Mouse (Mus musculus): ENCODE results near the gene Mybphl. TPM values are rescaled to one million over a fixed set of nuclear protein-coding genes. Genes with fewer than 3 reads are reported as not detected.

Mybphl gene
- 8.3 and 16.6 TPM in 2 replicates for polyA plus RNA-seq (2012; rRNA removed)

DNA sequence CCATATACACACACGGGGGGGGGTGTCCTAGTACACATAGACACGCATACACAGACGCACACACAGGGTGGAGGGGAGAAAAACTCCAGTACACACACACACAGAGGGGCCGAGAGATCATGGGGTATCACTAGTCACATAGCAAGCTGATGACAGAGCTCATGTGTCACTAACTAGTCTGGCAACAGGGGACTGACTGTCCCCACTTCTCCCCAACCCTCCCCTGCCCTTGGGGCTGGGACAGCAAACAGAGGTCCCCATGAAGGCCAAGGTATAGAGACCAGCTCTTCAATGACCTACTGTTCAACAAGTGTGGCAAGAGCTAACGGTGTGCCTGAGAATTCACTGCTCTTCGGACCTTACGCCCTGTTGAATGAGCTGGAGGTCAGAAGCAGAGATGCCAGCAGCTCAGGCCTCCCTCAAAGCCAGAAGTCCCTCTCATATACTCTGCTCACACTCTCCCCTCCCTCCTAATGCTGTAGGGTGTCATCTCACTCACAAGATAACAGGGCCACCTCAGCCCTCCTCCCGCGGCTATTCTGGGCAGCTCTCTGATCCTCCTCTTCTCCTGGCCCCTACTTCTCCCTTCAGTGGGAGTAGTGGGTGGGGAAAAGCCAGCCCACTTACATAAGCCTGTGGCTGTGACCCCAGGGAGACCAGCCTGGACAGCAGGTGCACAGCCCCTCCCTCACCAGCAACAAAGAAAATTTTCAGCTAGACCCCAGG, at the start of gene Mybphl:
TSS of gene Mybphl (plus strand) at position 642 of the 726 bp plus-strand sequence.
- Histone ChIP-seq H3K36me3 (ENCODE audit: control insufficient read depth, insufficient read depth, low read length) (no peaks in the 10 kb centered on the region), H3K4me1 (replicated peaks; ENCODE audit: control insufficient read depth, insufficient read depth, low read length) (no peaks in the 10 kb centered on the region), H3K4me3 (ENCODE audit: control insufficient read depth, insufficient read depth, low read length) (no peak within 1 kb of the TSS), H3K27ac (ENCODE audit: control insufficient read depth, insufficient read depth, low read length) (no peak within 1 kb of the TSS), H3K27me3 (ENCODE audit: control insufficient read depth, insufficient read depth, low read length) (no peaks in the 10 kb centered on the region)
- WGBS: 84% methylated on average over 9 of the region's 9 CpGs
- no peak for DNase-seq
- TF ChIP-seq POLR2A (IDR thresholded peaks at IDR 0.05; ENCODE audit: control insufficient read depth, extremely low read depth, insufficient read depth, low read length, poor library complexity): no peak
- TF ChIP-seq CTCF (IDR thresholded peaks at IDR 0.05; ENCODE audit: borderline replicate concordance, control insufficient read depth, extremely low read depth, insufficient read depth, low read length, poor library complexity): no peak

DNA sequence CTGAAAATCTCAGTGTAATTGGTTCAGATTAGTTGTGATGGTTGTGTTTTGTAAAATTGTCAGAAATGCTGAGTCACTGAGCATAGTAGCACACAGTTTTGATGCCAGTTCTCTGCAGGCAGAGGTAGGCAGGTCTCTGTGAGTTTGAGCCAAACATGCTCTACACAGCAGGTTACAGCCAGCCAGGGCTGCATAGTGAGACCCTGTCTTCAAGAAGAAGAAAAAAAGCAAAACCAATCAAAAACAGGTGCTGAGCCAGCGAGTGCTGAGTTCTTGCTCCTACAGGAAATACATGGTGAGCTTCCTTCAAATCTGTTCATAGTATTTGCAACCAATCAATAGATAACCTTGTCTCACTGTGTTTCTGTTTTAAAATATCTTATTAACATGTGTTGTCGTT, 46.2 kb upstream of the Mybphl start:
- 85% methylated on average over 2 of the region's 2 CpGs for WGBS
- no peak overlapping the region for H3K27ac ChIP-seq (ENCODE audit: control insufficient read depth, insufficient read depth, low read length)
- TF ChIP-seq POLR2A (IDR thresholded peaks at IDR 0.05; ENCODE audit: control insufficient read depth, extremely low read depth, insufficient read depth, low read length, poor library complexity) (no peak), CTCF (IDR thresholded peaks at IDR 0.05; ENCODE audit: borderline replicate concordance, control insufficient read depth, extremely low read depth, insufficient read depth, low read length, poor library complexity) (no peak)
- H3K36me3 ChIP-seq (ENCODE audit: control insufficient read depth, insufficient read depth, low read length): no peaks in the 10 kb centered on the region
- H3K27me3 ChIP-seq (ENCODE audit: control insufficient read depth, insufficient read depth, low read length): no peaks in the 10 kb centered on the region
- no peak overlapping the region for H3K4me3 ChIP-seq (ENCODE audit: control insufficient read depth, insufficient read depth, low read length)
- DNase-seq: no peak
- H3K4me1 ChIP-seq (replicated peaks; ENCODE audit: control insufficient read depth, insufficient read depth, low read length): no peaks in the 10 kb centered on the region

GRCm38 (mm10) chr3:108321671-108322070, 43.0 kb upstream of the Mybphl start:
- Histone ChIP-seq H3K36me3 (ENCODE audit: control insufficient read depth, insufficient read depth, low read length) (no peaks in the 10 kb centered on the region), H3K27me3 (ENCODE audit: control insufficient read depth, insufficient read depth, low read length) (no peaks in the 10 kb centered on the region), H3K4me1 (replicated peaks; ENCODE audit: control insufficient read depth, insufficient read depth, low read length) (no peaks in the 10 kb centered on the region), H3K4me3 (ENCODE audit: control insufficient read depth, insufficient read depth, low read length) (no peak overlapping the region), H3K27ac (ENCODE audit: control insufficient read depth, insufficient read depth, low read length) (no peak overlapping the region)
- WGBS: 96% methylated on average over 4 of the region's 4 CpGs
- no peak for DNase-seq
- no peak for TF ChIP-seq CTCF (IDR thresholded peaks at IDR 0.05; ENCODE audit: borderline replicate concordance, control insufficient read depth, extremely low read depth, insufficient read depth, low read length, poor library complexity)
- TF ChIP-seq POLR2A (IDR thresholded peaks at IDR 0.05; ENCODE audit: control insufficient read depth, extremely low read depth, insufficient read depth, low read length, poor library complexity): no peak

DNA sequence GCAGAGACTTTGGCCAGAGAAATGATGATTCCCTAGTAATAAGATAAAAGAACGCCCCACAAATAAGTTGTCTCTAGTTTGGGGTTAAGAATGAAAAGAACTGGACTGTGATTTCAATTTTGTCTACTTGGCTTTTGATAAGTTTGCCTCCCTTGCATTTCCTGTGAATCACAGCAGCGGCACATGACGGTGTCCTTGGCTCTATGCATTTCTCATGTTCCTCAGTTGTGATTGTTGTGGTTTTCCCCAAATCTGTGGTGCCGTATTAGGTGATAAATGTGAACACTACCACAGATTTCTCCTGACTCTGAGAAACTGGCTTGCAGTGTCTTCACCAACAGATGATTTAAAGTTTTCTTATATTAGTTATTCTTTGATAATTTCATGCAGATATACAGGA, 42.6 kb upstream of the Mybphl start:
- Histone ChIP-seq H3K4me1 (replicated peaks; ENCODE audit: control insufficient read depth, insufficient read depth, low read length) (no peaks in the 10 kb centered on the region), H3K4me3 (ENCODE audit: control insufficient read depth, insufficient read depth, low read length) (no peak overlapping the region), H3K36me3 (ENCODE audit: control insufficient read depth, insufficient read depth, low read length) (no peaks in the 10 kb centered on the region), H3K27me3 (ENCODE audit: control insufficient read depth, insufficient read depth, low read length) (no peaks in the 10 kb centered on the region), H3K27ac (ENCODE audit: control insufficient read depth, insufficient read depth, low read length) (no peak overlapping the region)
- TF ChIP-seq CTCF (IDR thresholded peaks at IDR 0.05; ENCODE audit: borderline replicate concordance, control insufficient read depth, extremely low read depth, insufficient read depth, low read length, poor library complexity) (no peak), POLR2A (IDR thresholded peaks at IDR 0.05; ENCODE audit: control insufficient read depth, extremely low read depth, insufficient read depth, low read length, poor library complexity) (no peak)
- 52% methylated on average over 4 of the region's 4 CpGs for whole genome bisulfite sequencing
- no peak for DNase-seq

GRCm38 (mm10) chr3:108322962-108323361, 41.7 kb upstream of the Mybphl start:
- WGBS: 99% methylated on average over 3 of the region's 3 CpGs
- no peak overlapping the region for H3K4me3 ChIP-seq (ENCODE audit: control insufficient read depth, insufficient read depth, low read length)
- TF ChIP-seq POLR2A (IDR thresholded peaks at IDR 0.05; ENCODE audit: control insufficient read depth, extremely low read depth, insufficient read depth, low read length, poor library complexity) (no peak), CTCF (IDR thresholded peaks at IDR 0.05; ENCODE audit: borderline replicate concordance, control insufficient read depth, extremely low read depth, insufficient read depth, low read length, poor library complexity) (no peak)
- no peaks in the 10 kb centered on the region for H3K27me3 ChIP-seq (ENCODE audit: control insufficient read depth, insufficient read depth, low read length)
- H3K4me1 ChIP-seq (replicated peaks; ENCODE audit: control insufficient read depth, insufficient read depth, low read length): no peaks in the 10 kb centered on the region
- DNase-seq: no peak
- no peak overlapping the region for H3K27ac ChIP-seq (ENCODE audit: control insufficient read depth, insufficient read depth, low read length)
- no peaks in the 10 kb centered on the region for H3K36me3 ChIP-seq (ENCODE audit: control insufficient read depth, insufficient read depth, low read length)

DNA sequence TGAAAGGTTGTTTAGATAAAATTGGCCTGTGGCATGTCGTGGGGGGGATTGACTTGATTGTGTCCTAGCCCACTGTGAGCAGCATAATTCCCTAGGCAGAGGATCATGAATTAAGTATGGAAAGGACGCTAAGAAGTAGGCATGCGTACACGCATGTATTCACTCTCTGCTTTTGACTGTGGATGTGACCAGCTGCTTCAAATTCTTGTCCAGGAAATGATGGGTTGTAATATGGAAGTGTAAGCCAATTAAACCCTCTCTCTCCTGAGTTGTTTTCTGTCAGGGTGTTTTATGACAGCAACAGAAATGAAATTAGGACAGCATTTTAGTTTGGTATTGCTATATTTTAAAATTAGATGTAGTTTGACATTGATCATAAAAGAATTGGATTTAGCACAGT, 39.9 kb upstream of the Mybphl start:
- DNase-seq: no peak
- no peak overlapping the region for H3K27ac ChIP-seq (ENCODE audit: control insufficient read depth, insufficient read depth, low read length)
- WGBS: 95% methylated on average over 4 of the region's 4 CpGs
- no peak overlapping the region for H3K4me3 ChIP-seq (ENCODE audit: control insufficient read depth, insufficient read depth, low read length)
- H3K27me3 ChIP-seq (ENCODE audit: control insufficient read depth, insufficient read depth, low read length): no peaks in the 10 kb centered on the region
- TF ChIP-seq CTCF (IDR thresholded peaks at IDR 0.05; ENCODE audit: borderline replicate concordance, control insufficient read depth, extremely low read depth, insufficient read depth, low read length, poor library complexity): no peak
- no peak for TF ChIP-seq POLR2A (IDR thresholded peaks at IDR 0.05; ENCODE audit: control insufficient read depth, extremely low read depth, insufficient read depth, low read length, poor library complexity)
- no peaks in the 10 kb centered on the region for H3K36me3 ChIP-seq (ENCODE audit: control insufficient read depth, insufficient read depth, low read length)
- peaks cover 3% of the 10 kb centered on the region; the same call in 1 of the 2 replicates for H3K4me1 ChIP-seq (replicated peaks; ENCODE audit: control insufficient read depth, insufficient read depth, low read length)
